22 mouse cellular contexts compared by ENCODE assay signal in genomic region chr8:105206766-105207275, GRCm38 (mm10). TPM values are rescaled to one million over a fixed set of nuclear protein-coding genes. Genes with fewer than 3 reads are reported as not detected.
DNase-seq lines count a peak whose midpoint lies in the region; ATAC-seq and TF ChIP-seq lines count a peak whose summit lies in the region.
"Had no signal": no experiment of that assay in that cellular context is flagged by ENCODE, and none has a peak within 500 bp of the region (broad histone marks: within the 10 kb centered on the region; RNA-seq: fewer than 3 reads in every experiment).

No protein-coding gene starts in this region.

- 0 out of 2 replicates have a peak, but pooled peaks cover 4% of the 10 kb centered on the region for H3K4me1 ChIP-seq in forebrain, postnatal 0 days (ENCODE audit: insufficient read depth)
- no peaks in the 10 kb centered on the region for H3K4me1 ChIP-seq in forebrain, embryonic 11.5 days (replicated peaks; ENCODE audit: control insufficient read depth, insufficient read depth, low read length)
- no peaks in the 10 kb centered on the region for H3K4me1 ChIP-seq in midbrain, embryonic 11.5 days (ENCODE audit: control insufficient read depth, insufficient read depth, low read length)
- H3K4me1 ChIP-seq in midbrain, embryonic 15.5 days: no peaks in the 10 kb centered on the region
- no peaks in the 10 kb centered on the region for H3K4me1 ChIP-seq in embryonic facial prominence, embryonic 15.5 days
- H3K4me1 ChIP-seq: limb, embryonic 12.5 days; midbrain, embryonic 12.5 days; stomach, embryonic 15.5 days had no signal

- peak; percentile 11 for DNase-seq in forebrain, postnatal 0 days
- DNase-seq in forebrain, embryonic 11.5 days (ENCODE audit: low spot score): no peak
- peak; percentile 37 for DNase-seq in midbrain, embryonic 11.5 days (ENCODE audit: low spot score, missing footprints)
- peak; percentile 16 to 38 for DNase-seq in layer of hippocampus, postnatal 36 days
- DNase-seq in testis, postnatal 14 days (ENCODE audit: low spot score): no peak
- DNase-seq in thymus, postnatal 36 days: no peak
- DNase-seq: B cell, adult 2 months; kidney, adult 2 months; kidney, postnatal 14 days; right cerebral cortex, postnatal 14 days; thymus, postnatal 25 days had no signal

- no peaks in the 10 kb centered on the region for H3K36me3 ChIP-seq in forebrain, postnatal 0 days (ENCODE audit: insufficient read depth)
- peaks cover 7% of the 10 kb centered on the region; the same call in 1 of the 2 replicates for H3K36me3 ChIP-seq in forebrain, embryonic 11.5 days (ENCODE audit: control insufficient read depth, insufficient read depth, low read length)
- H3K36me3 ChIP-seq in midbrain, embryonic 11.5 days (ENCODE audit: control insufficient read depth, insufficient read depth, low read length): 0 out of 2 replicates have a peak, but pooled peaks cover 8% of the 10 kb centered on the region
- no peaks in the 10 kb centered on the region for H3K36me3 ChIP-seq in midbrain, embryonic 15.5 days (replicated peaks)
- H3K36me3 ChIP-seq in embryonic facial prominence, embryonic 15.5 days: peaks cover 17% of the 10 kb centered on the region

- 37% methylated on average over 7 of the region's 7 CpGs for whole genome bisulfite sequencing in forebrain, postnatal 0 days
- 83% methylated on average over 7 of the region's 7 CpGs for WGBS in forebrain, embryonic 11.5 days
- 83% methylated on average over 7 of the region's 7 CpGs for WGBS in midbrain, embryonic 11.5 days
- WGBS in midbrain, embryonic 15.5 days: 69% methylated on average over 7 of the region's 7 CpGs
- 60% methylated on average over 7 of the region's 7 CpGs for WGBS in embryonic facial prominence, embryonic 15.5 days

- H3K27me3 ChIP-seq in forebrain, postnatal 0 days (ENCODE audit: insufficient read depth, low read length): no peaks in the 10 kb centered on the region
- no peaks in the 10 kb centered on the region for H3K27me3 ChIP-seq in forebrain, embryonic 11.5 days (ENCODE audit: control insufficient read depth, insufficient read depth, low read length)
- H3K27me3 ChIP-seq in midbrain, embryonic 11.5 days (ENCODE audit: control insufficient read depth, insufficient read depth, low read length): no peaks in the 10 kb centered on the region
- no peaks in the 10 kb centered on the region for H3K27me3 ChIP-seq in midbrain, embryonic 15.5 days (replicated peaks)
- no peaks in the 10 kb centered on the region for H3K27me3 ChIP-seq in embryonic facial prominence, embryonic 15.5 days
- H3K27me3 ChIP-seq: limb, embryonic 12.5 days; midbrain, embryonic 12.5 days; stomach, embryonic 15.5 days had no signal

- no peak overlapping the region for H3K4me2 ChIP-seq in forebrain, postnatal 0 days (ENCODE audit: low read depth)
- H3K4me2 ChIP-seq in forebrain, embryonic 11.5 days (ENCODE audit: low read depth, low read length, severe bottlenecking): no peak overlapping the region
- no peak overlapping the region for H3K4me2 ChIP-seq in midbrain, embryonic 11.5 days
- no peak overlapping the region for H3K4me2 ChIP-seq in midbrain, embryonic 15.5 days
- H3K4me2 ChIP-seq in embryonic facial prominence, embryonic 15.5 days (replicated peaks): no peak overlapping the region
- H3K4me2 ChIP-seq: limb, embryonic 12.5 days; midbrain, embryonic 12.5 days; stomach, embryonic 15.5 days had no signal

- no peak overlapping the region for H3K9ac ChIP-seq in forebrain, postnatal 0 days
- H3K9ac ChIP-seq in forebrain, embryonic 11.5 days (ENCODE audit: low read length): no peak overlapping the region
- H3K9ac ChIP-seq in midbrain, embryonic 11.5 days (ENCODE audit: low read length): no peak overlapping the region; the same call in 1 of the 2 replicates
- no peak overlapping the region for H3K9ac ChIP-seq in midbrain, embryonic 15.5 days
- no peak overlapping the region for H3K9ac ChIP-seq in embryonic facial prominence, embryonic 15.5 days
- H3K9ac ChIP-seq: limb, embryonic 12.5 days; liver, embryonic 14.5 days; midbrain, embryonic 12.5 days; stomach, embryonic 15.5 days had no signal

- H3K4me3 ChIP-seq in forebrain, postnatal 0 days (ENCODE audit: low read depth, low read length): no peak overlapping the region
- no peak overlapping the region for H3K4me3 ChIP-seq in forebrain, embryonic 11.5 days (ENCODE audit: low read depth, low read length)
- H3K4me3 ChIP-seq in midbrain, embryonic 11.5 days (ENCODE audit: low read depth, low read length): no peak overlapping the region
- no peak overlapping the region for H3K4me3 ChIP-seq in midbrain, embryonic 15.5 days
- no peak overlapping the region for H3K4me3 ChIP-seq in embryonic facial prominence, embryonic 15.5 days (replicated peaks)
- H3K4me3 ChIP-seq: erythroblast, embryonic 14.5 days; limb, embryonic 12.5 days; midbrain, embryonic 12.5 days; myocyte; stomach, embryonic 15.5 days had no signal

- no peak for ATAC-seq in forebrain, postnatal 0 days
- ATAC-seq in forebrain, embryonic 11.5 days (replicated peaks; ENCODE audit: low FRiP score): no peak
- ATAC-seq in midbrain, embryonic 11.5 days (ENCODE audit: low FRiP score): no peak
- no peak for ATAC-seq in midbrain, embryonic 15.5 days (replicated peaks)
- ATAC-seq in embryonic facial prominence, embryonic 15.5 days (ENCODE audit: insufficient number of reproducible peaks, low FRiP score, low TSS enrichment, low read depth): no peak
- ATAC-seq: forebrain, embryonic 14.5 days; inflammation-experienced regulatory T-cells, adult 6 months had no signal

- TF ChIP-seq CTCF in forebrain, postnatal 0 days (IDR thresholded peaks at IDR 0.05; ENCODE audit: low read depth): no peak

- H3K9me3 ChIP-seq in forebrain, postnatal 0 days (ENCODE audit: low read length): no peaks in the 10 kb centered on the region
- H3K9me3 ChIP-seq in forebrain, embryonic 11.5 days (ENCODE audit: control insufficient read depth, low read length): no peaks in the 10 kb centered on the region
- no peaks in the 10 kb centered on the region for H3K9me3 ChIP-seq in midbrain, embryonic 11.5 days (ENCODE audit: control insufficient read depth, low read length)
- H3K9me3 ChIP-seq in midbrain, embryonic 15.5 days: no peaks in the 10 kb centered on the region
- H3K9me3 ChIP-seq in embryonic facial prominence, embryonic 15.5 days (replicated peaks): no peaks in the 10 kb centered on the region
- H3K9me3 ChIP-seq: limb, embryonic 12.5 days; midbrain, embryonic 12.5 days; stomach, embryonic 15.5 days had no signal

- no peak overlapping the region for H3K27ac ChIP-seq in forebrain, postnatal 0 days (ENCODE audit: low read depth, low read length)
- no peak overlapping the region for H3K27ac ChIP-seq in forebrain, embryonic 11.5 days (ENCODE audit: low read depth, low read length)
- no peak overlapping the region for H3K27ac ChIP-seq in midbrain, embryonic 11.5 days (ENCODE audit: low read depth, low read length)
- no peak overlapping the region for H3K27ac ChIP-seq in midbrain, embryonic 15.5 days
- peak overlapping the region; percentile 51; the same call in 1 of the 2 replicates for H3K27ac ChIP-seq in embryonic facial prominence, embryonic 15.5 days (replicated peaks)
- H3K27ac ChIP-seq: limb, embryonic 12.5 days; liver, embryonic 14.5 days; midbrain, embryonic 12.5 days; stomach, embryonic 15.5 days had no signal

RNA-seq across cellular contexts. Expression of gene D230025D16Rik, which starts 18.1 kb away (rescaled TPM):
- 37.1 and 40.7 TPM in 2 replicates for total RNA-seq in forebrain, postnatal 0 days (2014; rRNA removed)
- polyA plus RNA-seq in forebrain, postnatal 0 days (2015; fragmentation: Nextera tagmentation; extraction: Ambion mirVana): 22.0 and 25.5 TPM in 2 replicates
- 26.3 and 29.7 TPM in 2 replicates for polyA plus RNA-seq in forebrain, embryonic 11.5 days (2014; fragmentation: Nextera tagmentation; extraction: Ambion mirVana)
- polyA plus RNA-seq in midbrain, embryonic 11.5 days (2014; fragmentation: Nextera tagmentation; extraction: Ambion mirVana): 32.3 and 32.9 TPM in 2 replicates
- polyA plus RNA-seq in midbrain, embryonic 15.5 days (2015; fragmentation: Nextera tagmentation; extraction: Ambion mirVana): 37.1 and 37.6 TPM in 2 replicates
- 24.9 and 26.1 TPM in 2 replicates for polyA plus RNA-seq in embryonic facial prominence, embryonic 15.5 days (2015; fragmentation: Nextera tagmentation; extraction: Ambion mirVana)
- 10 to 100 TPM; 36.5 to 39.2 TPM for total RNA-seq in layer of hippocampus, postnatal 36 days (2021)

RNA-seq across cellular contexts. Expression of gene Cbfb, which starts 36.3 kb away (rescaled TPM):
- 56.4 and 65.6 TPM in 2 replicates for total RNA-seq in forebrain, postnatal 0 days (2014; rRNA removed)
- 23.5 and 29.9 TPM in 2 replicates for polyA plus RNA-seq in forebrain, postnatal 0 days (2015; fragmentation: Nextera tagmentation; extraction: Ambion mirVana)
- polyA plus RNA-seq in forebrain, embryonic 11.5 days (2014; fragmentation: Nextera tagmentation; extraction: Ambion mirVana): 63.3 and 67.9 TPM in 2 replicates
- 49.8 and 60.2 TPM in 2 replicates for polyA plus RNA-seq in midbrain, embryonic 11.5 days (2014; fragmentation: Nextera tagmentation; extraction: Ambion mirVana)
- polyA plus RNA-seq in midbrain, embryonic 15.5 days (2015; fragmentation: Nextera tagmentation; extraction: Ambion mirVana): 20.3 and 22.5 TPM in 2 replicates
- polyA plus RNA-seq in embryonic facial prominence, embryonic 15.5 days (2015; fragmentation: Nextera tagmentation; extraction: Ambion mirVana): 79.1 and 81.6 TPM in 2 replicates
- total RNA-seq in layer of hippocampus, postnatal 36 days (2021): 10 to 100 TPM; 20.1 to 24.7 TPM

RNA-seq across cellular contexts. Expression of gene B3gnt9, which starts 48.1 kb away (rescaled TPM):
- 8.4 and 11.4 TPM in 2 replicates for total RNA-seq in forebrain, postnatal 0 days (2014; rRNA removed)
- 6.6 and 6.8 TPM in 2 replicates for polyA plus RNA-seq in forebrain, postnatal 0 days (2015; fragmentation: Nextera tagmentation; extraction: Ambion mirVana)
- 2.9 and 4.3 TPM in 2 replicates for polyA plus RNA-seq in forebrain, embryonic 11.5 days (2014; fragmentation: Nextera tagmentation; extraction: Ambion mirVana)
- 5.6 and 6.1 TPM in 2 replicates for polyA plus RNA-seq in midbrain, embryonic 11.5 days (2014; fragmentation: Nextera tagmentation; extraction: Ambion mirVana)
- 8.1 TPM in 2 replicates for polyA plus RNA-seq in midbrain, embryonic 15.5 days (2015; fragmentation: Nextera tagmentation; extraction: Ambion mirVana)
- polyA plus RNA-seq in embryonic facial prominence, embryonic 15.5 days (2015; fragmentation: Nextera tagmentation; extraction: Ambion mirVana): 45.5 and 49.2 TPM in 2 replicates
- 1 to 10 TPM; 2.2 to 2.6 TPM for total RNA-seq in layer of hippocampus, postnatal 36 days (2021)
- total RNA-seq: hematopoietic stem cell, adult 5-6 weeks had no signal

RNA-seq across cellular contexts. Expression of gene Tradd, which starts 57.6 kb away (rescaled TPM):
- total RNA-seq in forebrain, postnatal 0 days (2014; rRNA removed): 14.7 and 23.9 TPM in 2 replicates
- polyA plus RNA-seq in forebrain, postnatal 0 days (2015; fragmentation: Nextera tagmentation; extraction: Ambion mirVana): 14.0 and 20.9 TPM in 2 replicates
- polyA plus RNA-seq in forebrain, embryonic 11.5 days (2014; fragmentation: Nextera tagmentation; extraction: Ambion mirVana): 12.0 and 12.5 TPM in 2 replicates
- 11.3 and 15.0 TPM in 2 replicates for polyA plus RNA-seq in midbrain, embryonic 11.5 days (2014; fragmentation: Nextera tagmentation; extraction: Ambion mirVana)
- polyA plus RNA-seq in midbrain, embryonic 15.5 days (2015; fragmentation: Nextera tagmentation; extraction: Ambion mirVana): 13.5 and 13.6 TPM in 2 replicates
- polyA plus RNA-seq in embryonic facial prominence, embryonic 15.5 days (2015; fragmentation: Nextera tagmentation; extraction: Ambion mirVana): 27.4 and 28.8 TPM in 2 replicates
- 1 to 10 TPM; 8.2 to 9.0 TPM for total RNA-seq in layer of hippocampus, postnatal 36 days (2021)

RNA-seq across cellular contexts. Expression of gene Fbxl8, which starts 57.6 kb away (rescaled TPM):
- total RNA-seq in forebrain, postnatal 0 days (2014; rRNA removed): 0.38 and 1.4 TPM in 2 replicates
- 0.85 and 1.1 TPM in 2 replicates for polyA plus RNA-seq in forebrain, postnatal 0 days (2015; fragmentation: Nextera tagmentation; extraction: Ambion mirVana)
- 0.53 and 0.69 TPM in 2 replicates for polyA plus RNA-seq in forebrain, embryonic 11.5 days (2014; fragmentation: Nextera tagmentation; extraction: Ambion mirVana)
- 0.84 and 1.5 TPM in 2 replicates for polyA plus RNA-seq in midbrain, embryonic 11.5 days (2014; fragmentation: Nextera tagmentation; extraction: Ambion mirVana)
- polyA plus RNA-seq in midbrain, embryonic 15.5 days (2015; fragmentation: Nextera tagmentation; extraction: Ambion mirVana): 0.99 and 1.3 TPM in 2 replicates
- polyA plus RNA-seq in embryonic facial prominence, embryonic 15.5 days (2015; fragmentation: Nextera tagmentation; extraction: Ambion mirVana): 3.3 and 4.0 TPM in 2 replicates
- total RNA-seq in layer of hippocampus, postnatal 36 days (2021): 1 to 10 TPM; 1.0 TPM

Comparison
In these comparisons a context has a peak if more than half of its experiments do, and no peak if none do; other contexts are left out.
1. DNase-seq: peak in forebrain, postnatal 0 days (single experiment), midbrain, embryonic 11.5 days (single experiment) and layer of hippocampus, postnatal 36 days (2 of 2); none in forebrain, embryonic 11.5 days (single experiment), testis, postnatal 14 days (single experiment) and thymus, postnatal 36 days (0 of 2).